Mouse (Mus musculus) forebrain, embryonic 15.5 days (tissue): ENCODE measurements around the gene 2700081O15Rik. TPM values are rescaled to one million over a fixed set of nuclear protein-coding genes. Genes with fewer than 3 reads are reported as not detected.

Source experiments
- ATAC-seq: fragments of 200-750 bp; cut with Nextera tagmentation; replicated peaks from 2 replicates; pipeline ENCODE4 v1.8.0; 2017; ENCODE audit warnings: mild to moderate bottlenecking, moderate TSS enrichment, moderate library complexity
- H3K27ac ChIP-seq: fragments of 300-500 bp; sonication (generic); replicated peaks from 2 replicates; pipeline ENCODE4 v1.5.1; 2015; ENCODE audit warnings: mild to moderate bottlenecking, inconsistent platforms
- H3K27me3 ChIP-seq: fragments of 300-500 bp; sonication (generic); 2 replicates; pipeline ENCODE4 v1.6.1; 2015; ENCODE audit warnings: inconsistent platforms
- H3K36me3 ChIP-seq: fragments of 300-500 bp; sonication (generic); 2 replicates; pipeline ENCODE4 v1.6.1; 2015; ENCODE audit warnings: mild to moderate bottlenecking, inconsistent platforms
- H3K4me1 ChIP-seq: fragments of 300-500 bp; sonication (generic); 2 replicates; pipeline ENCODE4 v1.6.1; 2015; ENCODE audit warnings: inconsistent platforms
- H3K4me2 ChIP-seq: fragments of 300-500 bp; sonication (generic); replicated peaks from 2 replicates; pipeline ENCODE4 v1.6.1; 2015; ENCODE audit warnings: mild to moderate bottlenecking, inconsistent platforms
- H3K4me3 ChIP-seq: fragments of 300-500 bp; sonication (generic); 2 replicates; pipeline ENCODE4 v1.5.1; 2015; ENCODE audit warnings: mild to moderate bottlenecking, inconsistent platforms
- H3K9ac ChIP-seq: fragments of 300-500 bp; sonication (generic); replicated peaks from 2 replicates; pipeline ENCODE4 v1.6.1; 2015; ENCODE audit warnings: mild to moderate bottlenecking, inconsistent platforms
- H3K9me3 ChIP-seq: fragments of 300-500 bp; sonication (generic); 2 replicates; pipeline ENCODE4 v1.6.1; 2016; ENCODE audit warnings: inconsistent platforms
- WGBS: fragments of 180-500 bp; shearing (Covaris S2); methylation state at CpG from one replicate; pipeline ENCODE4 v1.1.7; 2015; ENCODE audit warnings: mixed read lengths; 5-methylcytosine and 5-hydroxymethylcytosine counted together
- microRNA-seq: library from miRNA; unstranded; fragments of <30 nt; microRNA quantifications from one replicate; pipeline ENCODE4, GENCODE M21; 2016
- polyA plus RNA-seq: library from polyadenylated mRNA; unstranded; fragments of >200 nt; fragmentation: Nextera tagmentation; extraction: Ambion mirVana; gene quantifications from 2 replicates; pipeline ENCODE4 v1.2.1, GENCODE M21; 2015

Gene 2700081O15Rik
- polyA plus RNA-seq, 1 experiment from 2014 or later = 27.8 TPM

- Histone ChIP-seq H3K4me3 (no peak overlapping the region), H3K4me1 (peaks cover 5% of the 10 kb centered on the region), H3K9me3 (no peaks in the 10 kb centered on the region), H3K9ac (no peak overlapping the region), H3K4me2 (no peak overlapping the region), H3K36me3 (peaks cover 6% of the 10 kb centered on the region; the same call in 1 of the 2 replicates), H3K27ac (no peak overlapping the region), H3K27me3 (no peaks in the 10 kb centered on the region)
- WGBS = 76% methylated on average over 1 of the region's 1 CpGs
- no peak for ATAC-seq
Observed at GRCm38 (mm10) chr19:7445596-7445995, 28.2 kb downstream of the 2700081O15Rik start.

- Histone ChIP-seq H3K4me2 (no peak overlapping the region), H3K9me3 (no peaks in the 10 kb centered on the region), H3K27me3 (no peaks in the 10 kb centered on the region), H3K4me1 (peaks cover 26% of the 10 kb centered on the region; the same call in 1 of the 2 replicates), H3K27ac (no peak overlapping the region), H3K9ac (no peak overlapping the region), H3K4me3 (no peak overlapping the region), H3K36me3 (peaks cover 7% of the 10 kb centered on the region; the same call in 1 of the 2 replicates)
- ATAC-seq = no peak
- WGBS = 58% methylated on average over 2 of the region's 2 CpGs
Observed at GRCm38 (mm10) chr19:7456803-7457202, 39.4 kb downstream of the 2700081O15Rik start.

- peaks cover 26% of the 10 kb centered on the region; the same call in 1 of the 2 replicates for H3K4me1 ChIP-seq
Observed at GRCm38 (mm10) chr19:7458901-7459300, 41.5 kb downstream of the 2700081O15Rik start.

GRCm38 (mm10) chr19:7459370-7459769, 41.9 kb downstream of the 2700081O15Rik start:
- Histone ChIP-seq H3K27me3 (no peaks in the 10 kb centered on the region), H3K27ac (no peak overlapping the region), H3K9me3 (no peaks in the 10 kb centered on the region), H3K4me1 (peaks cover 26% of the 10 kb centered on the region; the same call in 1 of the 2 replicates), H3K4me3 (no peak overlapping the region), H3K36me3 (peaks cover 11% of the 10 kb centered on the region; the same call in 1 of the 2 replicates), H3K4me2 (no peak overlapping the region), H3K9ac (no peak overlapping the region)
- no peak for ATAC-seq
- 81% methylated on average over 2 of the region's 2 CpGs for WGBS

More at GRCm38 (mm10) chr19:7458901-7459300, 41.5 kb downstream of the 2700081O15Rik start:
- Histone ChIP-seq H3K4me3 (no peak overlapping the region), H3K9ac (no peak overlapping the region), H3K4me2 (no peak overlapping the region), H3K27me3 (no peaks in the 10 kb centered on the region), H3K27ac (no peak overlapping the region), H3K9me3 (no peaks in the 10 kb centered on the region), H3K36me3 (peaks cover 11% of the 10 kb centered on the region; the same call in 1 of the 2 replicates)
- ATAC-seq = no peak

GRCm38 (mm10) chr19:7467915-7468314, 50.5 kb downstream of the 2700081O15Rik start:
- H3K4me1 ChIP-seq = peaks cover 10% of the 10 kb centered on the region
- no peak for ATAC-seq

GRCm38 (mm10) chr19:7470643-7471042, 53.2 kb downstream of the 2700081O15Rik start:
- H3K4me3 ChIP-seq = no peak overlapping the region
- H3K36me3 ChIP-seq = peaks cover 25% of the 10 kb centered on the region; the same call in 1 of the 2 replicates
- H3K9ac ChIP-seq = no peak overlapping the region
- no peak overlapping the region for H3K4me2 ChIP-seq
- H3K9me3 ChIP-seq = no peaks in the 10 kb centered on the region
- H3K27ac ChIP-seq = no peak overlapping the region
- H3K27me3 ChIP-seq = no peaks in the 10 kb centered on the region
- H3K4me1 ChIP-seq = peaks cover 16% of the 10 kb centered on the region
- ATAC-seq = no peak
- WGBS = 90% methylated on average over 2 of the region's 2 CpGs

More at GRCm38 (mm10) chr19:7467915-7468314, 50.5 kb downstream of the 2700081O15Rik start:
- no peak overlapping the region for H3K9ac ChIP-seq
- no peaks in the 10 kb centered on the region for H3K9me3 ChIP-seq
- H3K36me3 ChIP-seq = peaks cover 25% of the 10 kb centered on the region; the same call in 1 of the 2 replicates
- H3K27me3 ChIP-seq = no peaks in the 10 kb centered on the region
- no peak overlapping the region for H3K4me2 ChIP-seq
- no peak overlapping the region for H3K4me3 ChIP-seq
- no peak overlapping the region for H3K27ac ChIP-seq

Small RNAs within 50 kb of the gene (microRNA-seq; reads per million reads assigned to microRNA genes)
- gene Mir6991 = 0.88 reads per million

Other genes starting within 250 kb of the 2700081O15Rik start
- gene Otub1, start 211.3 kb upstream of the 2700081O15Rik start, polyA plus RNA-seq = 232 and 233 TPM in 2 replicates
- gene Cox8a, start 200.0 kb upstream of the 2700081O15Rik start, polyA plus RNA-seq = 656 and 676 TPM in 2 replicates
- 69.2 and 69.5 TPM in 2 replicates for gene Naa40, start 176.4 kb upstream of the 2700081O15Rik start, polyA plus RNA-seq
- 60.7 and 67.7 TPM in 2 replicates for gene Rcor2, start 150.3 kb upstream of the 2700081O15Rik start, polyA plus RNA-seq
- gene Mark2, start 75.8 kb upstream of the 2700081O15Rik start, polyA plus RNA-seq = 52.8 and 57.7 TPM in 2 replicates
- 38.7 and 43.9 TPM in 2 replicates for gene Spindoc, start 34.6 kb upstream of the 2700081O15Rik start, polyA plus RNA-seq
- 517 and 533 TPM in 2 replicates for gene Rtn3, start 65.7 kb downstream of the 2700081O15Rik start, polyA plus RNA-seq
- 6.4 and 8.1 TPM in 2 replicates for gene Atl3, start 76.4 kb downstream of the 2700081O15Rik start, polyA plus RNA-seq
- 4.0 and 4.7 TPM in 2 replicates for gene Pla2g16, start 139.8 kb downstream of the 2700081O15Rik start, polyA plus RNA-seq
- 0.08 and 0.28 TPM in 2 replicates for gene Lgals12, start 189.6 kb downstream of the 2700081O15Rik start, polyA plus RNA-seq
- not detected in 2 replicates for gene Hrasls5, start 194.9 kb downstream of the 2700081O15Rik start, polyA plus RNA-seq